Mouse (Mus musculus): ENCODE measurements around the gene Ank2. TPM values are rescaled to one million over a fixed set of nuclear protein-coding genes. Genes with fewer than 3 reads are reported as not detected.

Ank2 gene
- total RNA-seq, 2 experiments from 2014 or later, result 847 to 969 TPM

DNA sequence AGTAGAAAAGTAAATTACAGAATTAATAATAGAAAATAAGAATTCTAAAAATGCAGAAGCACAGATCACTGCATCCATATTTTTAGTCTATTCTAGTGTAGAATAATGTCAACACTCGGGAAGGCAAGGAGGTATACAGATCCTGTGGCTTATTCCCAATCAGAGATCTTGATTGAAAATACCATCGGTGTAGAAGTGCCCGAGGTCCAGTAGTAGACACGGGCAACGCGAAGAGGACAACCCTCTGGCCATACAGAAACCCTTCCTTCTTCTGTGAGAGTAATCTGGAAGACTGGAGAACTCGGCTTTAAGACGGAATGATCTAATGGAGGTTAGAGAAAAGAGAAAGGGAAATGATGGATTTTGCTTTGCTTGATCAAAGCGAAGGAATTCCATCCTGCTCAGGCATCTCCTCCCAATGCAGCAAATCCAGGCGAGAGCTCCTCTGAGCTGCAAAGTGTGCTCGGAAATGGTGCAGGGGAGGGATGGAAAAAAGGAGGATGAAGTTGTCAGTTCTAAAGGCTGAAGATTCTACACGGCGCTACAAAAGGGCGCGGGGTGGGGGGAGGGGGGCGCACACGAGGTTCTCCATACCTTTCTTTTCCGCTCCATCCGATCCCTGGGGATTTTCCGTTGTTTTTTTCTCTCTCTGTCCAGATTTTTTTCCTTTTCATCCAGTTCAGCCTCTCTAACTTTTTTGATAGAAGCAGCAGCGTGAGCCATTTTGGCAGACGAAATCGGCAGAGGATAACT, 337.9 kb downstream of the Ank2 start:
- intact Hi-C loops (cut with DNase I), result loop anchor here (10.0 kb wide), 1 partner anchor 126 kb away; no protein-coding TSS in a partner anchor
- no peak for DNase-seq (ENCODE audit: low spot score in 2 of 2)

DNA sequence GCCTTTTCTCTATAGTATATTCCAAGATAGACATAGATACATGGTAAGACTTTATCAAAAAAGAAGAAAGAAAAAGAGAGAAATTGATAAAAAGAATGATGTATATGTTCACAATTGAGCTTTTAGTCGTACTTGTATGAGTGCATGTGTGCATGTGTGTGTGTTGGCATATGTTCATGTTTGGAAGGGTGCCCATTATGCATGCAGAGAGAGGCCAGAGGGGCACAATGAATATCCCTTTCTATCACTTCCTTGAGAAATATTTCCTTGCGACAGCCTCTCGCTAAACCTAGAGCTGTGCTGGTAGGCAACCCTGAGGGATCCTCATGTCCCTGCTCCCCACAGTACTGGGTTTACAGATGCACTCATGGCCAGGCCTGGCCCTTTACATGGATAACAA, 341.4 kb downstream of the Ank2 start:
- DNase-seq (ENCODE audit: low spot score in 2 of 2), result no peak
- intact Hi-C loops (cut with DNase I), result loop anchor here (10.0 kb wide), 1 partner anchor 83 kb away; no protein-coding TSS in a partner anchor

DNA sequence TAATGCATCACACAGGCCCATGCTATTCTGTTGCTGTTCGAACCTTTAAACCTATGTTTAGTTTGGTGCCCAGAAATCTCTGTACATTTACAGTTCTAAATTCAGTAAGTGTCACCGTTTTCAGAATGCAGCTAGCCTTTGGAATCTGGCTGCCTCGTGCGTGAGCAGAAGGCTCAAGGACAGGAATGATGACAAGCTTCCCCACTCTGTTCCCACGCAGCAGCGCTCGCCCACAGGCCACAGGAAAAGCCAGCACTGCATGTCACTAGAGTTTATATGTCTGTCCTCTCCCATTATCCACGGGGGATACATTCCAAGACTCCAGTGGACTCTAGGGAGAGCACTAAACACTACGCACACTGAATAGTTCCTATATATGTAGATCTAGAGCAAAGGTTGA, 343.1 kb downstream of the Ank2 start:
- intact Hi-C loops (cut with DNase I), result loop anchor here (10.0 kb wide), 1 partner anchor 81 kb away; no protein-coding TSS in a partner anchor
- peak; percentile 66 to 75 for DNase-seq (ENCODE audit: low spot score in 2 of 2)

DNA sequence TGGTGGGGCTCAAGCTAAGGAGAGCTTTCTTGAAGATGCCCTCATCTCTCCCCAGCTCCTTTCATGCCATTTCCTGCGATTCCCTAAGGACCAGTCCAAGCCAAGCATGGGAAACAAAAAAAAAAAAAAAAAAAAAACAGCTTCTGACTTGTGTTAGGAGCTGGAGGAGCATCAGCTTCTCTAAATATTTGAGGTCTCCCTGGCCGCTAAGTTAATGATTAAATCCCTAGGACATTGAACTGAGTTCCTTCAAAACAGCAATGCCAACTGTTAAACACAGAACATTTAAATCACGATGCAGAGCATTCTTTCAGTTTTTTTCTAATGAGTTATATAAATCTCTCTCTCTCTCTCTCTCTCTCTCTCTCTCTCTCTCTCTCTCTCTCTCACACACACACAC, 345.3 kb downstream of the Ank2 start:
- DNase-seq (ENCODE audit: low spot score in 2 of 2), result no peak
- intact Hi-C loops (cut with DNase I), result loop anchor here (10.0 kb wide), 1 partner anchor 79 kb away; no protein-coding TSS in a partner anchor

DNA sequence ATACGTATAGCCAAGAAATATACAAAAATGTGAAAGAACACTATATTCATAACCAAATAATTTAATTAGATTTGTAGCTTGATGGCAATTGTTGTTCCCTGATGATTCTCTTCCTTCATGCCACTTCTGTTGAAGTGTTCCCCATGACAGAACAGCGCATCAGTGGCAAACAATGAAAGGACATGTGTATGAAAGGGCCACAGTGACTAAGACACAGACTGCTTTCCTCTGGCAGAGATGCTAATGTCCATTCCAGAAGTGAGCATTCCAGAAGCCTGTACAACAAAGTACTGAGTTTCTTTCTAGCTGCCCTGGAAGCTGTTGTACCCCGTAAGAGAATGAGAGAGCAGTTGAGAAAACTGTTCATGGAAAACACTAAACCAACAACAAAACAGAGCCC, 345.7 kb downstream of the Ank2 start:
- no peak for DNase-seq (ENCODE audit: low spot score in 2 of 2)
- intact Hi-C loops (cut with DNase I), result loop anchor here (10.0 kb wide), 1 partner anchor 79 kb away; no protein-coding TSS in a partner anchor

DNA sequence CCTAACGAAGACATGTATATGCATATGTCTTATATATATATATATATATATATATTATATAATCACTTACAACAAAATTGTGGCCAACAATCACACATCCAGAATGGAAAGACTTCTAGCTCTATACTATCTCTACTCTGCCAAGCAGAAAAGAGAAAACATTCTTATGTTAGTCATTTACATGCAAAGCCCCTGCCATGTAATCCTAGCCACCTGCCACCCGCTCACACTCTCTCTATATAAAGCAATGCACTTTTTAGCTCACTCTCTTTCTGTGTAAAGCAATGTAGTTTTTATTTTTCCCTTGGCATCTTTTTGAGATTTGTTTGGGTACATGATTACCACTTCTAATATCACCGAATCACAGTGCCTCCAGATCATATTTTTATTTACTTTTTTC, 350.5 kb downstream of the Ank2 start:
- intact Hi-C loops (cut with DNase I), result no loop called here

DNA sequence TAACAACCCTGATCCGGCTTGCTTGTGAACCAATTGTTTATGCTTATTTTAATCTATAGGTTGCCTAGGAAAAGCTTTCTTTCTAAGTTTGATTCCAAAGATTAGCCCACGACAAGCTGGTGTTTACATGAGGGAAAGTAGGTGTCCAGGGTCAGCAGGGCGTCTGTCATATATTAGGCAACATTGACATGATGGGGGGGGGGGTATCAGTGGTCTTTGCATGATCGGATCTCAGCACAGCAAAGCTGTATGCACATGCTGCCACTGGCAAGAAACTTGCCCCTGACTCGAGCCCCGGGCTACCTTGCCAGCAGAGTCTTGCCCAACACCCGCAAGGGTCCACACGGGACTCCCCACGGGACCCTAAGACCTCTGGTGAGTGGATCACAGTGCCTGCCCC, 358.6 kb downstream of the Ank2 start:
- DNase-seq (ENCODE audit: low spot score in 2 of 2), result no peak
- intact Hi-C loops (cut with DNase I), result no loop called here

More for the DNA sequence above, 350.5 kb downstream of the Ank2 start:
- no peak for DNase-seq (ENCODE audit: low spot score in 2 of 2)

DNA sequence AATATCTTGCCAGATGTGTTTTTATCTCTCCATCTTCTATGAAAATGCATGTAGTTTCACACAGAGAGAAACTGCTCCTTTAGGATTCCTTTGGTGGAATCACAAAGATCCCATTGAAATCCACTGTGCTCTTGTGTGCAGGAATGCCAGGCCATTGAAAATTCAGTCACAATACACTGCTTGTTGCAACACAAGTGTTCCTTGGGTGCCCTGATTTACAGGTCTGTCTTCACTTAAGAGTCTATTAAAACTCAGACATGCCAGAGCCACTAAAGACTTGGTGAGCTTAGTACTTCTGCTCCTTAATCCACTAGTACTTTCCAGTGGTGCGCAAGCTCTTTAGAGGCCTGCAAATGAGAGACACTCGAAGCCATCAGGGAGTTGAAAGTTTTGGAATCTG, 359.5 kb downstream of the Ank2 start:
- DNase-seq (ENCODE audit: low spot score in 2 of 2), result no peak
- intact Hi-C loops (cut with DNase I), result no loop called here

DNA sequence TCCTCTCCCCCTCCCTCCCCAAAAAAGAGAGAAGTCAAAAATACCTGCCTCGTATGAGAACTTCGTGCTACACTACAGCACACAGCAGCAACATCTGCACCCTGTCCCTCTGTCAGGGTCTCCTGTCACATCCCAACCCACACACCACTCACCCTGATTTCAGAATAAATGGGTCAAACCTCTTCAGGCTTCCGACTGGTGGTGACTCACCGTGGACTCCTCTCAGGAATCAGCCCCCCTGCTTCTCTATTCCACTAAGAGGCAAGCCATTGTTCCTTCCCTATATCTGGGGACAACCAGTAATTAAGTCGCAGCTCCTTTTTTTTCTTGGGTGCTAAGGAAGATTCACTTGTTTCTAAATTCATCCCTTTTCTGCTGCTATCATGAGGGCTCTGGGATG, 361.6 kb downstream of the Ank2 start:
- intact Hi-C loops (cut with DNase I), result no loop called here

DNA sequence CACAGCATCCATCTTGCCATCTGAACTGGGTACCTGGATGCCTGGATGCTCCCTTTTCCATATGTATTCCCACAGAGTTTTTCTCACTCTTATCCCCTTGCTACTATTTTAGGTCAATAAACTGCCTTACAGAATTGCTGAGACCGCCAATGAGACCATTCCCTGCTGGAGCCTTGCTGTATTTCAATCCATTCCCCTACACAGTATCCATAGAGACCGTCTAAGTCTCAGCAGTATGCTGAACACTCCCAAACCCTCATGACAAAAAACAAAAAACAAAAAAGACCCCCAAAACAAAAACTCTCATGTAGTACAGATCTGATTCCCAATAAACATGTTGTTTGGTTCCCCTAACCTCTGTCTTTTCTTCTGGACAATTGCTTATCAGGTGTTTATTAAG, 365.1 kb downstream of the Ank2 start:
- intact Hi-C loops (cut with DNase I), result no loop called here
- no peak for DNase-seq (ENCODE audit: low spot score in 2 of 2)

More for the DNA sequence above, 361.6 kb downstream of the Ank2 start:
- no peak for DNase-seq (ENCODE audit: low spot score in 2 of 2)

DNA sequence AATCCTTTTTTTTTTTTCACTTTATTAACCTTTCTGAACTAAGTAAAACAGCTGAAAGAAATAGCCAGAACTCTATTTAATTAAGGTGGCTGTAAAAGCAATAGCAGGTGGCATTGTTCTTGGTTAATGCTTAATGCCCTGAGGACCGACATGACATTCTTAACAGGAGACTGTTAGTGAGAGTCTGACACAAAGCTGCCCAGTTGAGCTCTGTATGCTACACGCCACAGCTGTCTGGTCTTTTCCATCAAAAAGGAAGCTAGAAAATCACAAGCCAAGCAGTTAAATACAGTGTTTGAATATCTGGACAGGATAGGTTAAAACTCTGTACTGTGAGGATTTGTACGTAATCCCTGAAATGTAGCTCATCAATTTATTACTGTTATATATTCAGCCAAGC, 368.1 kb downstream of the Ank2 start:
- no peak for DNase-seq (ENCODE audit: low spot score in 2 of 2)
- intact Hi-C loops (cut with DNase I), result no loop called here

DNA sequence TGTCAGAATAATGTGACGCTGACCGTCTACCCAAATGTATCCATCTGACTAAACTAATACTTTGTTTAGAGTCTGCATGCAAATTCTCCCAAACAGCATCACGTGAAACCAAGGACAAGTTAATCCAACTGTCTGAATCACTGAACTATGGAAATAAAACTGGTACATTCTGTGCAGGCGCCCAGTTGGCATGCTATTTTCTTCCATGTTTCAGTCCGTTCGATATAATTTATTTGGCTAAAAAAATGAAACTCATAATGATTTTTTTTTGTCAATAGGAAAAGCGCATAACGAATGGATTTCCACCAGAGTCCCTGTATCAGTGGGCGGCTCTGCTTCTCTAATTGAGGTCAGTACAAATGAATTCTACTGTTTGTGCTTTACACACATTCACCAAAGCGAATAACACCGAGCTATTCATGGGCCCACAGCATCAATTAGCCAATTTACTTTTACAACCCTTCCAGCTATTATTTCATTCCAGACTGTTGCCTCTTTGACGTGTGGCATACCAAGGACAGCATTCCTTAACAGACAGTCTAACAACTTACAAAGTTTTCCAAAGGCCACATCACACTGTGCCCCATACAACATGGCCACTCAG, 368.9 kb downstream of the Ank2 start:
- no peak for DNase-seq (ENCODE audit: low spot score in 2 of 2)
- intact Hi-C loops (cut with DNase I), result no loop called here

DNA sequence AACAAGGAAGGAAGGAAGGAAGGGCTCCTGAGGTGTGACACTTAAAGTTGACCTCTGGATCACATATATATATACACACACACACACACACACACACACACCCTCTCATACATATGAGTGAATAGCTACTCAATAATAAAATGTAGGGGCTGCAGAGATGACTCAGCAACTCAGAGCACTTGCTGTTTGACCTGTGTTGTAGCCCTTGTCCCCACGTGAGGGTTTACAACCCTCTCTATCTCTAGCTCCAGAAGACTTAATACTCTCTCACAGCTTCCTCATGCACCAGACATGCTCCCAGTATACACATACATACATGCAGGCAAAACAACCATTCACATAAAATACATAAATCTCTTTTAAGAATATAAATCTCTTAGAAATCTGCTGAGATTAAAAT, 369.4 kb downstream of the Ank2 start:
- intact Hi-C loops (cut with DNase I), result no loop called here
- no peak for DNase-seq (ENCODE audit: low spot score in 2 of 2)

DNA sequence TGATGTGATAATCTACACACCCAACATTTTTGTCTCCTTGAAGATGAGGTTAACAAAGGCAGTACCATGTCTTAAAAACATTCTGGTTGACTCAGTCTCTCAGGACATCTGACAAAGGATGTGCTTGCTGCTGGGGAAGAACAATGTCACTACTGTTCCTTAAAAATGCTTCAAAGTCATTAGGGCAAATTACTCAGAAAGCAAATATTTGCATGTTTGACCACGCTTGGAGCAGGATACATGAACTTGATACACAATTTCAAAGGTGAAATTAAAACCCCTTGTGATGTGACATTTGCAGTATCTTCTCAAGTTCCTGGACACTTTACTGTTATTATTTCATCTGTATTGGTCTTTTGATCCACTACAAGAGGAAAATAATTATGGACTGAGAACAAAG, 371.5 kb downstream of the Ank2 start:
- no peak for DNase-seq (ENCODE audit: low spot score in 2 of 2)
- intact Hi-C loops (cut with DNase I), result no loop called here

DNA sequence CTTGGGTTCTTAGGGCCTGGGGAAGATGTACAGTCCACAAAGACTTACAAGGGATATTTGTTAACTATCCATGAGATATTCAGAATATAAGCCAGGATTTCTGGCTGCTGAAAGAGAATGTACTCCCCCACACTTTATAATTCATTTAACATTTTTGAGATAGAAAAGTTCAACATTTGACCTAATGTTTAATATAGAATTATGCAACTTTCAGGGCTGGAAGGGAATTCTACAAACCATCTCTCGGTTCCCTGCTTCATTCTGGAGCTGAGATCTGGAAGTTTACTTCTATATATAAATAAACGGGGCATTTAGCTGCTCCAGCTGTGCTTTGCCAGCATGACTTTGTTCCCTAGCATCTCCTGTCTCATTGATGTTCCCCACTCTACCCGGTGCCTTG, 372.9 kb downstream of the Ank2 start:
- DNase-seq (ENCODE audit: low spot score in 2 of 2), result no peak
- intact Hi-C loops (cut with DNase I), result no loop called here

DNA sequence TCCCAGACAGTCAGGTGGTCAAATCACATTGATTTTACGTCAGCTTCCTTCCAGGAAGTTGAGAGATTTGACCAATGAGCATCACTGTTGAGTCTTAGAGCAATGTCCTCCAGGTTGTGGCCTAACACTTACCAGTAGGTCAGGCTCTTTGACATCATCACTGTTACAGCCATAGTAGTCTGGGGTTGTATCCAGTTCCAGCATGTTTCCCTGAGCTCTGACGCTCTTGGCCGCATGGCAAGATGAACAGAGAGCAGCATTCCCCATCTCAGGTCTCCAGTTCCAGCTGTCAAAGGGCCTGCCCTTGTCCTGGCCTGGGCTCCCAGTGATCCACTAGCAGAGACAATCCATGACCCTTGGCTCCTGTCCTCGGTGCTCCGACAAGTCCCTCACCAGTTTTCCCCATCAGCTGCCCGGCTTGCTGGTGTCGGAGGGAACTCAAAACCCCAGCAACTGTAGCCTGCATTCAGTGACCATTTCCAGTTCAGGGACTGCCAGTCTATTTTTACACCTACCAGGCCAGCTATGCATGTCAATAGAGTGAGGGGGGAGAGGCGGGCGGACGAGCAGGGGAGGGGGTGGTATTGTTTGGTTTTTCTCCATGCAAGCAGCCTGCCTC, 374.7 kb downstream of the Ank2 start:
- no peak for DNase-seq (ENCODE audit: low spot score in 2 of 2)
- intact Hi-C loops (cut with DNase I), result no loop called here

DNA sequence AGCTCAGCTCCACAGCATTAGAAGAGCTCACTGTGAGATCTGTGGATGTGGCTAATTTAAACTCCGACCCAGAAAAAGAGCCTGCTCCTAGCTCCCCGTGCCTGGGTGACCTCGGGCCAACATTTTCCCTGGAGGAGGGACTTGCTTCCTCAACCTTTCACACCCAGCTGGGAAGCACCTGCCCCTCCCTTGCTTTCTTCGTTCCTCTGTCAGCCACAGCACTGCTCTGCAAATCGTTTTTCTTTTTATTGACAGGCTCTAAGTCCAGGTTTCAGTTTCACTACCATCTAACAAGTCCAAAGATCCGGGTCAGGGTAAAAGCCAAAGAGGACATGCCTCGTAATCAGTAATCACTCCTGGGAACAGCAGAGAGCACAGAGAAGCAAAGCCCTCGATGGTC, 375.8 kb downstream of the Ank2 start:
- intact Hi-C loops (cut with DNase I), result no loop called here
- DNase-seq (ENCODE audit: low spot score in 2 of 2), result no peak

DNA sequence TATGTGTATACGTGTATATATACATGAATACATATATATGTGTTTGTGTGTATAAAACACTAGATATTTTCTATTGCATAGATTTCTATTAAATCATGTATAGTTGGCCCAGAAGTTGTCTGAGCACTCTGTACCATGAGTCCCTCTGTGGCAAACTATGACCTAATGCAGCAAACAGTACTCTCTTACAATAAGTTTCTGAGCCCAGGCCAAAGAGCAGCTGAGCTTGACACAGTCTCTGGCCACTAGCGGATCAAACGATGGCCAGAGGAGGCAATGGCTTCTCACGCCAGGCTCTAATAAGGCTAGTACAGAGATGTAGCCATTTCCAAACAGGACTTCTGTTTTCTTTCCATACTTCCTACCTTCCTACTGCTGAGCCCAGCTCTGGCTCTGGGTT, 380.4 kb downstream of the Ank2 start:
- intact Hi-C loops (cut with DNase I), result no loop called here
- DNase-seq (ENCODE audit: low spot score in 2 of 2), result no peak

DNA sequence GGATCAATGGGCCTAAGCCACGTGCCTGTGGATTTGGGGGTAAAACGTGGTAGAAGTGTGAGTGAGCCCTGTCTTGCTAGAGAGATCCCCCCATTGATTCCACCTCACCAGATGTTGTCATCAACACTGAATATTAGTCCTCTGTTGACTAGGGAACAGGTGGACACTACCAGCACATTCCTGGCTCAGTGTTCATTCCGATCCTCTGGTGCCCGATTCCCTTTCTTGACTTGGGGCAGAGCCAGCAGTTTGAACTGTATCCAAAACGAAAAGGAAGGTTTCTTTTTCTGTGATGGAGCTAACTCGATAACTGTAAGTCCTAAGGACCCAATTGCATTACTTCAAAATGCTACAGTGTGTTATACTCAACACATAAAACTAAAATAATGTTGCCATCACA, 382.9 kb downstream of the Ank2 start:
- intact Hi-C loops (cut with DNase I), result no loop called here
- no peak for DNase-seq (ENCODE audit: low spot score in 2 of 2)

DNA sequence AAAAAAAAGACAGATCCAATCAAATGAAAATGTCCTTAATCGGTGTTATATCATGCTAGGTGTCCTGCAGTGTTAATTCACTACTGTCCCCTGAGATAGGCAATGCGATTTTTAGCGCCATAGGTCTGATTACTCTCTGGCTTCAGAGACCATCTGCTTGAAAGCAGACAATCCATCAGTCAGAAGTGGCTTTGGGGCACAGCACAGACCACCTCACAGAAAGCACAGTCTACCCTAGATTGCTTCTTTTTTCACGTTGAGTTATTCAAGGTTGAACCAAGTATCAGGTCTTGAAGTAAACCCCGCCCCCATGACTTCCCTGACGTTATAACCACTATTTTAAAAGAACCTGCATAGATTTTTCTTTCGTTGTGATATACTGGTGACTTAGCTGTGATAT, 385.9 kb downstream of the Ank2 start:
- intact Hi-C loops (cut with DNase I), result no loop called here
- DNase-seq (ENCODE audit: low spot score in 2 of 2), result no peak

DNA sequence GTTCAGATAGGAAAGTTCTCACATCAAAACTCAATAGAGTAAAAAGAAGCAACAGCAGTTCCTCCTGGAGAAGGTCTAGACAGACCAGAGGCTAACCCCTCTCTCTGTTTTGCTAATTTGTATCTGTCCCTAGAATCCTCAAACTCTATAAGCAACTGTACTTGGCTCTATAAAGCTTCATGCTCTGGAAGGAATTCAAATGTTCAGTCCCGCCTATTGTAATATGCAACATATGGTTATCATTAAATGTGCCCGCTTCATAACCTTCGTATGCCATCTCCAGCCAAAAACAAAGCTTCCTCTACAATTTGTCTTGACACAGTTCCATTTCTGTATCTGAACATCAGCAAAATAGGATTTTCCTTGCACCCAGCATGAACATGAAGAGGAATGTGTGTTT, 389.7 kb downstream of the Ank2 start:
- intact Hi-C loops (cut with DNase I), result no loop called here

More for the DNA sequence above, 389.7 kb downstream of the Ank2 start:
- no peak for DNase-seq (ENCODE audit: low spot score in 2 of 2)

Measured in left cerebral cortex, postnatal 36 days (tissue).